ENCODE assay signal across 8 mouse cellular contexts in the genomic region with DNA sequence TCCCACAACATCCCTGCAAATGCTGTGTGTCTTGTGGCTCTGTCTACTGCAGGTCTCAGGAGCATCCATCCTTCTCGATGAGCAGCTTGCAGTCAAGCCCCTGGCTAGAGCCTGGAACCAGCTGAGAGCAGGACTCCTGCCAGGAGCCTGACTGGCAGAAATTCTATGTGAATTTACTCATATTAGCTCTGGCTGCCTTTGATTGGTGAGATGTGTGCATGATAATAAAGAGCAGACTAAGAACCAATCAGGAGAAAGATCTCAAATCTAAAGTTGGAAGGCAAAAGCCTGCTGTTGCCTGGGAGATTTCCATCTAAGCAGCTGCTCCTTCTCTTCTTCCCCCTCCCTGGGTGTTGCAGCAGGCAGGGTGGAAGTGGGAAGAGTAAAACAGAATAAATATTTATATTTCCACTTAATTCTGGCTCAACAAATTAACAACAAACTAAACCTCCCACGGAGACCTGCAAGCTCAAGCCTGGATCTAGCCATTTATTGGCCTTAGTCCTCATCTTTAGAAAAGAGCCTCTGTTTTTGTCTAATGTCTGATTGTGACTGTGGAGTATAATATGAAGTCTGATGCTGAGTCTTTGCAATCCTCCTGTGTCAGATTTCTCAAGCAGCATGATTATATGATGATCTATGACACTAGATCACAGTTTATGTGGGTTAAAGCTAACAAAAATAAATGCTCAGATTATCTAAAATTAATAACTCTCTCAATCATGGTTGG.
DNase-seq lines count a peak whose midpoint lies in the region; ATAC-seq lines count a peak whose summit lies in the region.

No protein-coding gene starts in this region.

- peak; percentile 8 for DNase-seq in adrenal gland, adult 2 months
- no peak for DNase-seq in adrenal gland, postnatal 4 days (ENCODE audit: low spot score in 2 of 2)
- peak; percentile 4 for DNase-seq in adrenal gland, postnatal 14 days
- DNase-seq in left cerebral cortex, adult 11 months (ENCODE audit: low spot score), result peak; percentile 62
- no peak for DNase-seq in heart, adult 9 months (ENCODE audit: low spot score in 2 of 2)

- peaks cover 2% of the 10 kb centered on the region; the same call in 1 of the 2 replicates for H3K4me1 ChIP-seq in forebrain, embryonic 16.5 days (replicated peaks; ENCODE audit: control insufficient read depth, insufficient read depth, low read length)
- 0 out of 2 replicates have a peak, but pooled peaks cover 7% of the 10 kb centered on the region for H3K4me1 ChIP-seq in midbrain, embryonic 15.5 days
- no peaks in the 10 kb centered on the region for H3K4me1 ChIP-seq in heart, embryonic 11.5 days (ENCODE audit: control insufficient read depth, insufficient read depth, low read length)

- 52% methylated on average over 2 of the region's 2 CpGs for WGBS in forebrain, embryonic 16.5 days
- WGBS in midbrain, embryonic 15.5 days, result 45% methylated on average over 2 of the region's 2 CpGs
- WGBS in heart, embryonic 11.5 days (ENCODE audit: insufficient replicate concordance), result 42% methylated on average over 2 of the region's 2 CpGs

- H3K36me3 ChIP-seq in forebrain, embryonic 16.5 days (ENCODE audit: control insufficient read depth, insufficient read depth), result no peaks in the 10 kb centered on the region
- H3K36me3 ChIP-seq in midbrain, embryonic 15.5 days (replicated peaks), result no peaks in the 10 kb centered on the region
- no peaks in the 10 kb centered on the region for H3K36me3 ChIP-seq in heart, embryonic 11.5 days (ENCODE audit: control insufficient read depth, insufficient read depth, low read length)

- H3K4me2 ChIP-seq in forebrain, embryonic 16.5 days (ENCODE audit: low read length), result no peak overlapping the region
- peak overlapping the region; percentile 13; the same call in 1 of the 2 replicates for H3K4me2 ChIP-seq in midbrain, embryonic 15.5 days
- H3K4me2 ChIP-seq in heart, embryonic 11.5 days, result no peak overlapping the region

- H3K27me3 ChIP-seq in forebrain, embryonic 16.5 days (replicated peaks; ENCODE audit: control insufficient read depth, insufficient read depth, low read length), result no peaks in the 10 kb centered on the region
- no peaks in the 10 kb centered on the region for H3K27me3 ChIP-seq in midbrain, embryonic 15.5 days (replicated peaks)
- H3K27me3 ChIP-seq in heart, embryonic 11.5 days (ENCODE audit: control insufficient read depth, insufficient read depth, low read length), result no peaks in the 10 kb centered on the region

- H3K27ac ChIP-seq in forebrain, embryonic 16.5 days (ENCODE audit: low read length), result peak overlapping the region; percentile 43
- H3K27ac ChIP-seq in midbrain, embryonic 15.5 days, result peak overlapping the region; percentile 66
- H3K27ac ChIP-seq in heart, embryonic 11.5 days (ENCODE audit: low read depth, low read length), result no peak overlapping the region

- H3K4me3 ChIP-seq in forebrain, embryonic 16.5 days (replicated peaks; ENCODE audit: low read length), result peak overlapping the region; percentile 13; the same call in 1 of the 2 replicates
- 0 out of 2 replicates have a peak overlapping the region, but pooled peaks have one; percentile 6 for H3K4me3 ChIP-seq in midbrain, embryonic 15.5 days
- H3K4me3 ChIP-seq in heart, embryonic 11.5 days (ENCODE audit: low read depth, low read length), result no peak overlapping the region

- H3K9ac ChIP-seq in forebrain, embryonic 16.5 days (replicated peaks; ENCODE audit: low read depth, low read length), result no peak overlapping the region
- H3K9ac ChIP-seq in midbrain, embryonic 15.5 days, result no peak overlapping the region
- H3K9ac ChIP-seq in heart, embryonic 11.5 days (ENCODE audit: low read depth, low read length), result no peak overlapping the region

- ATAC-seq in forebrain, embryonic 16.5 days, result peak; percentile 96
- peak; percentile 94 for ATAC-seq in midbrain, embryonic 15.5 days (replicated peaks)
- ATAC-seq in heart, embryonic 11.5 days (replicated peaks; ENCODE audit: insufficient number of reproducible peaks, low FRiP score, low TSS enrichment), result no peak

- H3K9me3 ChIP-seq in forebrain, embryonic 16.5 days (ENCODE audit: control insufficient read depth, low read length), result no peaks in the 10 kb centered on the region
- H3K9me3 ChIP-seq in midbrain, embryonic 15.5 days, result no peaks in the 10 kb centered on the region
- H3K9me3 ChIP-seq in heart, embryonic 11.5 days (replicated peaks; ENCODE audit: control insufficient read depth, low read length), result no peaks in the 10 kb centered on the region

Comparison
In these comparisons a context has a peak if more than half of its experiments do, and no peak if none do; other contexts are left out.
1. DNase-seq: peak in adrenal gland, adult 2 months (single experiment), adrenal gland, postnatal 14 days (single experiment) and left cerebral cortex, adult 11 months (single experiment); none in adrenal gland, postnatal 4 days (0 of 2) and heart, adult 9 months (0 of 2).